Mouse (Mus musculus): ENCODE results near the gene Pgd.
A peak's percentile ranks its signal among the peaks of the same experiment; 100 is the strongest.

DNA sequence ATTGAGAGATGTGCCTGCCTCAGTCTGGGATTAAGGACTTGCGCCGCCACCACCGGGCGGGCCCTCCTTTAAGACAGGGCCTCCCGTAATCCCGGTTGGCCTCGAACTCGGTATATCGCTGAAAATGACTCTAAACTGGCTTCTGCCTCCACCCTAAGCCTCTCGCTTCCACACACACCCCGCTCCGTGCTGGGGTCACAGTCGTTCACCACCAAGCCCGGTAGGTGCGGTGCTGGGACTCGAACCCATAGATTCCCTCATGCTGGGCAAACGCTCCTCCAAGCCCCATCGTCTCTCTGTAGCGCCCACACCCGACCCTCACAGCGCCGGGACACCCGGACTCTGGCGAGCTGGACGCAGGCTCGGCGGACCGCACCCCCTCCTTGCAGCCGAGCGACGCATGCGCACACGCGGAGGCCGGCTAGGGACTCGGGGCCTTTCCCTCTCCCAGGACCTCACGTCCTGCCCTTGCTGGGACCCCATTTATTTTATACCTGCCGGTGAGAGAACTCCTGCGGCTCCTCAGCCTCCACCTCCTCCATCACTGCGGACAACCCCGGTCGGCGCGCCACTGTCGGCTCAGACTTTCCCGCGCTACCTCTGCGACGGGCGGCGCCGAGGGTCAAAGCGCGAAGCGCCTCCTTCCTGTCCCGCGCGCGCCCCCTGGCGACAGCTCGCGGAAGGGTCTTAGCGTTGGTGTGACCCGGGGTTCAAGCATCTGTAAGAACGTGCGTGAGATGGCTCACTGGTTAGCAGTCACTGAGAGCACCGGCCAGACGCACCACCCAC, 29.4 kb downstream of the Pgd start, which contains the start of gene Cenps:
- peak; percentile 97 for TF ChIP-seq CTCF (IDR thresholded peaks at IDR 0.05; ENCODE audit: borderline replicate concordance, control insufficient read depth, extremely low read depth, insufficient read depth, low read length, poor library complexity)
- peak; percentile 28; the same call in 1 of the 2 replicates for TF ChIP-seq POLR2A (IDR thresholded peaks at IDR 0.05; ENCODE audit: control insufficient read depth, extremely low read depth, insufficient read depth, low read length, poor library complexity)

Data from thymus, adult 2 months (tissue).